In the genomic region with DNA sequence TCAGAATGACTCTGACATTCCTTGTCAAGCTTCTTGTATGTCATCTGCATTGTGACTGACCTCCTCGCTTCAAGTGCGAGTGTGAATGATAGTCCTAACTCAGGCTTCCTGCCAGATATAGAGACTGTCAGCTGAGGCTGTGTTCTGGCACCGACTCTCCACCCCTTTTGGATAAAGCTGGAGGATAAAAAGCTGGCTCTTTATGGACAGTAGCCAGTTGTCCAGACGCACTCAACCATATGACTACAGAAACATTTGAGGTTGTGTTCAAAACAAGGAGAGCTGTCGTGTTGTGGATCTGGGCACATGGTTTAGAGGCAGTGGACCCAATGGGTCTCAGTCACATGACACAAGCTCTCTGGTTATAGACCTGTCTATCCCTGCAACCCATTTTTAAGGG, we compare ENCODE assay signal across 8 mouse cellular contexts.
DNase-seq lines count a peak whose midpoint lies in the region; ATAC-seq lines count a peak whose summit lies in the region.

No protein-coding gene starts in this region.

- H3K9me3 ChIP-seq in hindbrain, embryonic 15.5 days, result no peaks in the 10 kb centered on the region

- no peaks in the 10 kb centered on the region for H3K36me3 ChIP-seq in hindbrain, embryonic 15.5 days

- ATAC-seq in hindbrain, embryonic 15.5 days (ENCODE audit: low FRiP score, low read depth), result 0 out of 2 replicates have a peak, but pooled peaks have one; percentile 40

- 47% methylated on average over 5 of the region's 5 CpGs for WGBS in hindbrain, embryonic 15.5 days

- H3K4me2 ChIP-seq in hindbrain, embryonic 15.5 days, result no peak overlapping the region

- H3K27me3 ChIP-seq in hindbrain, embryonic 15.5 days, result no peaks in the 10 kb centered on the region

- intact Hi-C loops in left cerebral cortex, postnatal 14 days (cut with DNase I), result no loop called here

- H3K4me1 ChIP-seq in hindbrain, embryonic 15.5 days (replicated peaks), result peaks cover 50% of the 10 kb centered on the region

- peak overlapping the region; percentile 80; the same call in 1 of the 2 replicates for H3K27ac ChIP-seq in hindbrain, embryonic 15.5 days (replicated peaks)

- H3K9ac ChIP-seq in hindbrain, embryonic 15.5 days, result no peak overlapping the region

- no peak overlapping the region for H3K4me3 ChIP-seq in hindbrain, embryonic 15.5 days

- peak; percentile 43 for DNase-seq in layer of hippocampus, adult 11-12 months (ENCODE audit: low spot score)
- DNase-seq in layer of hippocampus, postnatal 25 days (ENCODE audit: extremely low spot score in 1 of 2, low spot score in 1 of 2), result no peak
- DNase-seq in cerebellum, postnatal 25 days, result peak; percentile 69 to 75
- peak; percentile 48 to 78 for DNase-seq in left cerebral cortex, postnatal 14 days (ENCODE audit: low spot score in 2 of 2)
- DNase-seq in right cerebral cortex, postnatal 4 days, result peak; percentile 39
- no peak for DNase-seq in c-Kit-positive CD71-positive TER-119-positive erythroid progenitor cells, embryonic 14.5 days (ENCODE audit: low spot score)
- DNase-seq in urinary bladder, postnatal 10 days (ENCODE audit: low spot score), result no peak

Comparison
In these comparisons a context has a peak if more than half of its experiments do, and no peak if none do; other contexts are left out.
1. DNase-seq: peak in layer of hippocampus, adult 11-12 months (single experiment), cerebellum, postnatal 25 days (2 of 2), left cerebral cortex, postnatal 14 days (2 of 2) and right cerebral cortex, postnatal 4 days (single experiment); none in layer of hippocampus, postnatal 25 days (0 of 2), c-Kit-positive CD71-positive TER-119-positive erythroid progenitor cells, embryonic 14.5 days (single experiment) and urinary bladder, postnatal 10 days (single experiment).